Mouse (Mus musculus): Measurements from ENCODE around the gene Epx.
A peak's percentile ranks its signal among the peaks of the same experiment; 100 is the strongest.

Epx gene

DNA sequence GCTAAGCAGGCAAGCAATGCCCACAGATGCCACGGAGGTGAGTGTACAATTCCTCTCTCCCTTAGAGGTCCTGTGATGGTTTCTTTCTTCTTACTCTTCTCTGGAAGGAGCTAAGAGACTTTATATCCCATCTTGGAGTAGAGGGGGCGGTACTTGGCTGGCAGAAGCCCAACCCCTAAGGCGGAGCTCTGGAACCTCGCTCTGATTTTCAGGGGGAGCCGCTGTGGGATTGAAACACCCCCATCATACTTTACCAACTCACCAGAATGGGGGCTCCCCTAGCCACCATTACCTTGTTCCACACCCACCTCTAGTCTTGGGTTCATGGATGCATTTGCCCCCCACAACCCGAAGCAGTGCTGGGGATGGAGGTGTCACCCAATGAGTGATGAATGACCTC is at the start of gene Epx:
Epx (minus strand) TSS at position 101 of the 400 bp plus-strand sequence.
- DNase-seq (ENCODE audit: low spot score in 2 of 2): no peak

DNA sequence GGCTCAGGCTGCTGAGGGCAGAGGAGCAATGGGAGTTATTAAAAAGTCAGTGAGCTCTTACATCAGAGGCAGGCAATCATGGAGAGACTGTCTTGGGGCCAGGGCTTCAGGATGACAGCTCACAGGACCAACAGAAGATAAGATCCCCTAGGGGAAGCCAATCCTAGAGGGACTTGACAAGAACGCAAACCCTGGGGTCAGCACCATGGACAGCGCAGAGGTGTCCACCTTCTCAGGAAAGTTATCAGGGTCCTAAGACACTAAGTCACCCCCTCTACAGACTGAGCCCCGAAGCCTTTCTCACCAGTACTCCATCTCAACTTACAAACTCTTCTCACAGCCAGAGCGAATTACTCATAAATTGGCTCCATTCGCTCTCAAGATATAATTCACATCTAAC is 45.6 kb upstream of the Epx start, which contains the start of gene Olfr464:
Olfr464 (minus strand) TSS at position 2 of the 400 bp plus-strand sequence.
- DNase-seq (ENCODE audit: low spot score in 2 of 2): no peak

DNA sequence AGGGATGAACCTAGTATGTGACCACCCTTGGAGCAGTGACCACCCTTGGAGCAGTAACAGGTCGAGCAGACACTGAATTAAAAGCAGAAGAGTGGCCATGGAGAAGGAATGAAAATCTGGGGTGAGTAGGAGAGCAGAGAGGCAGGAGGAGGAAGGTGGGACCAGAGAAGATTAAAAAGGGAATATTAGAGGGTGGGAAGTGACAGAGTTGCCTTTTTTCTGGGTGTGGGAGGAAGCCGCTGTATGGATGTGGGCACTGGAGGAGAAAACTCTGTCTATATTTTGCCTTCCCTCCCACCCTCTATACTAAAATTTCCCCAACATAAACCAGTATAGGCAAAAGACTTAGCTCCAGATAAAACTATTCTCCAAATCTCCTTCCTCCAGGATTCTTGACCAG is 45.0 kb upstream of the Epx start:
- peak; percentile 11 to 41 for DNase-seq (ENCODE audit: low spot score in 2 of 2)

DNA sequence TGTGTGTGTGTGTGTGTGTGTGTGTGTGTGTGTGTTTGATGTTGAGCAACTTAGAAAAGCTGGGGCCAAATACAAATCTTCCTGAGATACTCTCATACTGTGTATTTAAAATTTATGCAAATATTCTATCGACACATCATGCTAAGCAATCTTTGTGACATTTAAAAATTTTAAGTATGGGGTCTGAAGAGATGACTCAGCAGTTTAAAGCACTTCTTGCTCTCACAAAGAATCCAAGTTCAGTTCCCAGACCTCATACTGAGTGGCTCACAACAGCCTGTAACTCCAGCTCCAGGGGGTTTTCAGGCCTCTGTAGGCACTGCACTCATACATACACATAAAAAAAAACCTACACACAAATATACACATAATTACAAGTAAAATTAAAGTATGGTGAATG is 40.7 kb upstream of the Epx start:
- DNase-seq (ENCODE audit: low spot score in 2 of 2): no peak

DNA sequence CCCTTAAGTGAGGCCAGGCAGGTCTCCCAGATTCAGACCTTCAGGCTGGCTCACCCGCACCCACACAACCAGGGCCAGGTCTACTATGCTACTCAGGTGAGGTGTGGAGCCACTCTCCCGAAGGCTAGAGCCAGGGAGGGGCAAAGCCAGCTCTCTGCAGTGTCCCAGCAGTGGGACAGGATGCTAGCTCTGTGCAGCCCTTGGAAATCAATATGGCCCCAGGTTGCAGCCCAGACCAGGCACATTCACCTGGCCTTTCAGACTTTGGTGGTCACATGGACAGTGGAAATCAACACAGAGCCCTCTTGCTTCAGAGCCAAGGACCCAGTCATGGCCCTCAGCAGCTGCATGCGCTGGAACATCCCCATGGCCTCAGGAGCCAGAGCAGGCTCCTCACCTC is 29.0 kb upstream of the Epx start:
- no peak for DNase-seq (ENCODE audit: low spot score in 2 of 2)

DNA sequence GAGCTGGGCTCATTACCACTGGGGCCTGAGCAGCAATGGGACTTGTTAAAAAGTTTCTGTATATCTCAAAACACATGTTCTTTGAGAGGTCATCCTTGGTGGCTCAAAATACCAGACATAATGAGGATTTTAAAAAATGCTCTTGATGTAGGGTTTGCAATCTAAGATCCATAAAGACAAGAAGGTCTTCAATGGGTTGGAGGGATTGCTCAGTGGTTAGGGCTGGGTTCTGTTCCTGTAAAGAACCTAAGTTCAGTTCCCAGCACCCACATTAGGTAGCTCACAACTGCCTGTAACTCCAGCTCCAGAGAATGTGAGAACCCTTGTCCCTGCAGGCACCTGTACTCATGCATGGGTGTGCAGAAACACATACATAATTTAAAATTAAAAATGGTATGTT is 22.0 kb upstream of the Epx start, which contains the start of gene Olfr463:
Olfr463 (minus strand) TSS at position 101 of the 400 bp plus-strand sequence.
- DNase-seq (ENCODE audit: low spot score in 2 of 2): no peak

DNA sequence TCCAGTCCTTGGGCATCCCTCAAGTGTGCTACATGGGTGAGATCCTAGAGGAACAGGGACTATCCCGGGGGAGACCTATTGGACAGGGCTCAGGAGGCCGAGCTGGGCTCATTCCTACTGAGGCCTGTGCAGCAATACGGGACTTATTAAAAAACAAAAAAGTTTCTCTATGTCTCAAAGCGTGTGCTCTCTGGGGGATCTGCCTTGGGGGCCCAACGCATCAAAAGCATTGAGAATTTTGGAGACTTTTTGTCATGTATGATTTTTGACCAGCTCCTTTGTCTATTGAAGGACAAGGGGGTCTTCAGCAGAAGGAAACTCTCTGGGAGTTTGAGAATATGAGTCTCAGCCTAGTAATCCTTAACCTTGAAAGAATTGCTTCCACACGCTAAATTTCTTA is 16.8 kb upstream of the Epx start, which contains the start of gene Olfr462:
Olfr462 (minus strand) TSS at position 101 of the 400 bp plus-strand sequence.
- no peak for DNase-seq (ENCODE audit: low spot score in 2 of 2)

DNA sequence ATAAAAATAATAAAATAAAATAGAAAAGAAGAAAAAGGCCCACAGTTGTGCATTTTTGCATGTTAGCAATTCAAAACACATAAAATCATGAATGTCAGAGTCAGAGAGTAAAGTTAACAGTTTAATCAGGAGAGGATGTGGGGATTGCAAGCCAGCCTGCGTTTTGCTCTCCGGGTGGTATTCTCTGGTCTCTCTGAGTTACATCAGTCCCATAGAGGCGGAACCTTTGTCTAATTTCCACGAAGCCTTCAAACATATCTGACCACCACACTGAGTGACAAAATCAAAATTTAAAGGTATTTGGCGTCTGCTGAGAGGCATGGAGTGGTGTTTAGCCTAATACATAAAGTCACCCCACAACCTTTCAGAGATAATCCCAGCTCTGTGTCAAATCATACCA is 9.5 kb upstream of the Epx start:
- DNase-seq (ENCODE audit: low spot score in 2 of 2): no peak

DNA sequence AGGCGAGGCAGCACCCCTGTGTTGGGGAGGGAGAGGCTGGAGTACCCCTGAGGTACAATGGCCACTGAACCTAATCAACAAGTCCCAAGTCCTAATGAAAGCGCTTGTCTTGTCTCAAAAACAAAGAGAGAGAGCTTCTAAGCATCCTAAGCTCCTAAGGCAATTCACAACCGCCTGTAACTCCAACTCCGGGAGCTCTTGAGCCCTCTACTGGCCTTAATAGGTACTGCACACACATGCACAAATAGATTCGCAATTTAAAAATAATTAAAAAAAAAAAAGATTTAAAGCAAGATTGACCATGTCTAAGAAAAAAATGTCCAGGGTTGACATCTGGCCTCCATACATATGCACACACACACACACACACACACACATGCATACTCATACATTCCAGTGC is 8.2 kb upstream of the Epx start:
- no peak for DNase-seq (ENCODE audit: low spot score in 2 of 2)

DNA sequence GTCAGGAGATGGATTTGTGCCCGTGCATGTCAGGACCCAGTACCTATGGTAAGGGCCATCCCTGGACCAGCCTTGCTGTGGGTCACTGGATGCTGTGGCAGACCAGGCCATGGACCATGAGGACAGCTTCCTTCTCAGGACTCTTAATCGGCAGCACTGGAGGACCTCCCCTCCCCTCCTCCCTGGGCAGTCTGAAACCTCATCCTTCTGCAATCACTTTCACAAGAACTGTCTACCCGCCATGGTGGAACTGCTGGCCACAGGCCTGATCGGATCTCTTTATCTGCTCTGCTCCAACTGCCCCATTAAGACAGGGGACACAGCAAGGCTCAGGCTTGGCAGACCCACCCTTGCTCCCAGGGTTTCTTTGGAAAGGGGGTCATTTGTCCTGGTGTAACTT is 6.4 kb upstream of the Epx start:
- DNase-seq (ENCODE audit: low spot score in 2 of 2): no peak

DNA sequence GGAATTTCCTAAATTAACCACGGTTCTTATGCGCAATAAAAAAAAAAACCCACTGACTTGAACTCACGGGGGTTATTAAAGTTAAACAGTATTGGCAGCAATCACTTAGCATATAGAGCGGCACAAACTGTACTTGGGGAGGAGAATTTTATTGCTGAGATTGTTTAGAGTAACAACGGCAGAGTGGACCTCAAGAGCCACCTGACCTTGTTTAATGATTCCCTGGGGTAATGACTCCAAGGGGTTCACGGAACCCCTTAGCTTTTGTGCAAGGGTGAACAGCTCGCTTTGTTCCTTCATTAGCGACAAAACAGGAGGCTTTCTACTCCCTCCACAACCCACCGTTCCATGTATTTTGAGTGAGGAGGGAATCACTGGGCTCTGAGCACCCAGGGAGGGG is 4.5 kb upstream of the Epx start:
- DNase-seq (ENCODE audit: low spot score in 2 of 2): no peak

DNA sequence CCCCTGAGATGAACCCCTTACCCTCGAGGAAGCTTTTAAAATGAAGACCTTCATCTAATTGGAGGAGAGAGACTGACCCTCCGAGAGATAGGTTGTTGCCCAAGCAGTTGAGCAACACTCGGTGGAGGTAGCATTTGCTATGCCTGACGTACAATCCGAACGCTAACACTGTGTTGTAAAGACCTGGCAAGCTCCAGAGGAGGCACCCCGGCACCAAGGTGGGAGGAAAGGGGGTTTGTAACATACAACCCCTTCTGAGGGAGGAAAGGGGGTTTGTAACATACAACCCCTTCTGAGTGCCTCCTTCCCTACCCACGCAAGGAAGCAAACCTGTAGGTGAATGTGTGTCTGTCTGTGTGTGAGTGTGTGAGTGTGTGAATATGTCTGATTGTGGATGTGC is 3.6 kb downstream of the Epx start:
- DNase-seq (ENCODE audit: low spot score in 2 of 2): no peak

DNA sequence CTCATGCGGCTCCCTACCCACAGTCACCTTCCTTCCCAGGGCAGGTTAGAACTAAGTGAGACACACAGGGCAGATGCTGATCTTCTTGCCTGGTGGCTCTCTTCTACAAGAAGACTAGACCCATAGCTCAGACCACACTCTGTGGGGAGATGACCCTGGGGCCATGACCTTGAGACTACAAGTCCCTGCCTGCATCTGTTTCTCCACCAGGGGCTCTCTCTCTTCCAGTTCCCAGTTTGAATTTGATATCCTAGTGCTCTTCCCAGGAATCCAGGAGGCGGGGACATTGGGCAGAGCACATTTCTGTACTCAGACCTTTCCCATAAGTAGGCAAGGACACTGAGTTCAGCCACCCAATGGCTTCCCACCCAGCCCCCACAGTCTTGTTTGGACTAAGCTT is 5.2 kb downstream of the Epx start:
- DNase-seq (ENCODE audit: low spot score in 2 of 2): no peak

DNA sequence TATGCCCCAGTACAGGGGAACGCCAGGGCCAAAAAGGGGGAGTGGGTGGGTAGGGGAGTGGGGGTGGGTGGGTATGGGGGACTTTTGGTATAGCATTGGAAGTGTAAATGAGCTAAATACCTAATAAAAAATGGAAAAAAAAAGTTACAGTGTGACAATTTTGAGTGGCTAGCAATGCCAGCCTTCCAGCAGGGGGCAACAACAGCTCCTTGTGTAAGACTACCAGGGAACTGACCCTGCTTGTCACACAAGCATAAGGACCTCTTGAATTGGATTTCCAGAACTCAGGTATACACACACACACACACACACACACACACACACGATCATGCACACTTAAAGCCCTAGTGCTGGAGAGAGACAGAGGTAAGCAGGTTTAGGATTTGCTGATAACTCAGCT is 8.4 kb downstream of the Epx start:
- peak in 1 of 2 experiments; percentile 5 for DNase-seq (ENCODE audit: low spot score in 2 of 2)

DNA sequence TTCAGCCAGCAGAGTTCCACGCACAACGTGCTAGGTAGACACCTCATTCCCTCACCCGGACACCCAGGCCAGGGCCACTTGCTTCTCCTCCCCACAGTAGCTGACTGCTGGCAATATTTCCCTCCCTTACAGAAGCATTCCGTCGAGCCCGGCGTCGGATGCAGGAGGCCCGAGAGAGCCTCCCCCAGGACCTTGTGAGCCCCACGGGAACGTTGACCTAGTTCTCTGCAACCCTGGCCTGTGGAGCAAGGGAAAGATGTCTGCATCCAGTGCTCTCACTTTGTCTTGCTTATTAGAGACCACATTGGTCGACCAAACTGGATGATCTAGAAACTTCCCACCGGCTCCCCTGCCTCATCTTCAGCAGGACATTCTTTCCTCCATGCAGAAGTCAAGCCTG is 12.5 kb downstream of the Epx start:
- DNase-seq (ENCODE audit: low spot score in 2 of 2): no peak

DNA sequence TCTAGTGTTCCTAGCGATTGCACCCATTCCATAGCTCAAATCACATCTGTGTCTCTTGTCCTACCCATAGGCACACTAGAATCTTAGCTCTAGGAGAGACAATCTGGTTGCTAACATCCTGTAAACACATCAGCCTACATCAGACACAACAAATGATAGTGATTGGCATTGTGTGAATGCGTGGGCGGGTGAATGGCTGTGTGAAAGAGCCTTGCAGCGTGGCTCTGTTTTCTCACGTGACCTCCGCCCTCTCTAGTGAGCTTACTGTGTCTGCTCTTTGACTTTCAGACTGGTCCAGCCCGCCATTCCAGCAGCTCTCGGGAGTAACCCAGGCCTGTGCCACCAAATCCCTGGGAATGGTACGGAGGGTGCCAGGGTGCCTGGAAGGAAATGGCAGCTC is 14.9 kb downstream of the Epx start:
- no peak for DNase-seq (ENCODE audit: low spot score in 2 of 2)

DNA sequence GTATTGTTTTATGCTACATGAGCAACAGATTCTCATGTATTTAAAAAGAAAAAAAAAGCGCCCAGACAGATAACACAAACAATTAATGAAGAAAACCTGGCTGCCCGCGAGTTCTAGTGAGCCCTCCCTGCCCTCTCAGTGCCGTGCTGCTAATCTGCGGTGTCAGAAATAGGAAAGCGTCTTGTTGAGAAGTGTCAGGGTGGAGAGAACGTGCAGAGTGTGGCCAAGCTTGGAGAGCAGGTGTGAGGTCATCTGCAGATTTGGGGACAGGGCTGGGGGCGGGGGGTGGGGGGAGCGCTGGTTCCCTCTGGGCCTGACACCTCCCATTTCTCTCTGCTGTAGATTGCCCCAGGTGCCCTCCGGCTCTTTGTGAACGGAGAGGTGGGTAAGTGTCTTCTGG is 16.1 kb downstream of the Epx start:
- no peak for DNase-seq (ENCODE audit: low spot score in 2 of 2)

DNA sequence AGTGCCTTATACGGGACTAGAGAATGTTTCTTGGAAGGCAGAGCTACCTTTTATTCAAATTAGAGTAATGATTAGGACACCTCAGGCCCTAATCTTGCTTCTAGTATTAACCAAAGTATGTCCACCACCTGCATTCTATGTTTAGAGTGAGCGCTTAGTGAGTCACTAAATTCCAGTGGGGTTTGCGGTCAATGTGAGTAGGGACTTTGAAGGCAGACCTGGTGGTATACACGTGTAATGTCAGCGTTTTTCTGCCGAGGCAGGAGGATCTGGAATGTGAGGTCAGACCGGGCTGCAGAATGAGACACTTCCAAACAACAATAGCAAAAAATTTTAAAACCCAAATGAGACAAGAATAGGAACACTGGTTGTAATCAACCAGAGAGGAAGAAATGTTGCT is 20.8 kb downstream of the Epx start:
- DNase-seq (ENCODE audit: low spot score in 2 of 2): no peak

DNA sequence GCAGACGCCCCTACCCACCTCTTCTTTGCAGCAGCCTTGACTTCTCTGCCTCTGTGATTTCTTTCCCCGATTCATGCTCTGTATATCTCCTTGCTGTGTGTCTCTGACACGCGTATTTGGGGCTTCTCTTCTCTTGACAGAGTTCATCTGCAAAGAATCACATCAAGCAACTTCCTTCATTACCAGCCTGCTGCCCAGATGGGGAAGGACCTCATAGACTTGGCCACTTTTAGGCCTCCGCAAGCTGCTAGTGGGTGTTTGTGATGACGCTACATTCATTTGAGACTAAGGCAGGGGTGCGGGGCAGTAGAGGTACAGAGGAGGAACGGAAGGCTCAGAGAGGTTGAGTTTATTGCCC is 21.8 kb downstream of the Epx start:
- peak in 1 of 2 experiments; percentile 31 for DNase-seq (ENCODE audit: low spot score in 2 of 2)

DNA sequence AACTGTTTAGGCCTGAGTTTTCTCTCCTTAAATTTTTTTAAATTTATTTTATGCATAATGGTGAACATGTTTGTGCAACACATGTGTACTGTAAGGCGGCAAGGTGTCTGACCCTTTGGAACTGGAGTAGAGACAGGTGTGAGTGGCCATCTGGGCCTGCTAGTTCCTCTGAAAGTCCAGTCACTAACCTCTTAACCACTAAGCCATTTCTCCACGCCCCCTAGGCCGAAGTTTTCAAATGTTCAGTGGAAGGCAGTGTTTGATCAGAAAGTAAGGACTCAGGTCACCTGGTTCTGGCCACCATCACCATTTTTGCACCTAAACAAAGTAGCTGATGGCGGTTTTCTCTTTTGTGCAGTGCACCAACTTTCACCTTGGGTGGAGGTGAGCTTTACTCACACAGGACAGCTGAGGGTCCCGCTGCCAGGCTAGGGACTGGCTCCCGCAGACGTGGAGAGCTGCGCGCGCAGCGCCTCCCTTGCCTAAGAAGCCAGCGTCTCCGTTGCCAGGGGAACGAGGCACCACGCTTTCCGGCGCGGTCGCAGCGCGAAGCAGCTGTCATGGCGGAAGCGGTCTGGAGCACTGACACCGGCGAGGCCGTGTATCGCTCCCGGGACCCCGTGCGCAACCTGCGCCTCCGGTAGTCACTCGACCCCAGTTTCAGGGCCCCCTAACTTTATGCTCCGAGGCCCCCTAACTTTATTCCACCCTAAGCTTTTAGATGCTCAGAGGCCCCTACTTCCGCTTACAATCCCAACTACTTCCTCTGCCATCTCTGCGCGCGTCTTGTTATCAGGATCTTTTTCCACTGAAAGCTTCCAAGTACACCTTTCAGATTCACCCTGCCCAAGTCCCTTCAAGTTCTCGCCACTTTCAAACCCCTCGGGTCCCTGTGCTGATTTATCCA is 22.4 kb downstream of the Epx start, which contains the start of gene Mks1:
Mks1 (plus strand) TSS at position 526 of the 907 bp plus-strand sequence.
- DNase-seq (ENCODE audit: low spot score in 2 of 2): peak; percentile 75 to 89

DNA sequence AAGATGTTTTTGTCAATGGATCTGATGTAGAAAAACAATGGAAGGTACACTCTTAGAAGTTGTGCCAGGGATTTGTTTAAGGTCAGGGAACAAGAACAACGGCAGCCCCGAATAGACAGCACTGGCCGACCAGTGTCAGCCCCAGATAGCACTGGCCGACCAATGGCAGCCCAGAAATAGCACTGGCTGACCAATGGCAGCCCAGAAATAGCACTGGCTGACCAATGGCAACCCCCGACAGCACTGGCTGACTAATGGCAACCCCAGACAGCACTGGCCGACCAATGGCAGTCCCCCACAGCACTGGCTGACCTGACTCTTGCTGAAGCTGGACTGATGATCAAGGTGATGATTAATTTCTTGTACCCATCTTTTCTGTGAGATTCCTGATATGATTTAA is 27.5 kb downstream of the Epx start:
- DNase-seq (ENCODE audit: low spot score in 2 of 2): no peak

DNA sequence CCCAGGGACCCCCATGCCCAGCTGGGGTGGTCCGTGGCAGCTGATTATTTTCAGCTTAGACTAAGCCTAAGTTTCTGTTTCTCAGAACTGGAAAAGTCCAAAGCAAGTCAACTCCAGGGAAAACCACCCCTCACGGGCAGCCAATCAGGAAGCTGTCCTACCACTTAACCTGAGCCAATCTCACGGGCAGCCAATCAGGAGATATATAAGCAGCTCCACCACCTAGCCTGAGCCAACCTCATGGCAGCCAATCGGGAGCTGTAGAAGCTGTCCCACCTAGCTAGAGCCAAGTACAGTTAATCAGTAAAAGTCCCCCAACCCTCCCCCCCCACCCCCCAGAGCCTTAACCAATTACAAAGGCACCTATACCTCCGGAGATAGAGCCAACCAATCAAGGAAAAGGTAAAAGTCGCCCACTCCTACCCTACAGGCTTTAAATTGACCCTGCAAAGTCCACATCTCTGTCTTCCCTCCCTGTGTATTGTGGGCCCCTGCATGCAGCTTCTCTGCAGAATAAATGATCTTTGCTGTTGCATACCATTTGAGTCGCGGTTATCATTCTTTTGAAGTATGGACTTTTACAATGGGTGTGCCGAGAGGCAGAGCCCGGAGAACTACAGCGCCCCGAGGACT is 28.3 kb downstream of the Epx start:
- no peak for DNase-seq (ENCODE audit: low spot score in 2 of 2)

DNA sequence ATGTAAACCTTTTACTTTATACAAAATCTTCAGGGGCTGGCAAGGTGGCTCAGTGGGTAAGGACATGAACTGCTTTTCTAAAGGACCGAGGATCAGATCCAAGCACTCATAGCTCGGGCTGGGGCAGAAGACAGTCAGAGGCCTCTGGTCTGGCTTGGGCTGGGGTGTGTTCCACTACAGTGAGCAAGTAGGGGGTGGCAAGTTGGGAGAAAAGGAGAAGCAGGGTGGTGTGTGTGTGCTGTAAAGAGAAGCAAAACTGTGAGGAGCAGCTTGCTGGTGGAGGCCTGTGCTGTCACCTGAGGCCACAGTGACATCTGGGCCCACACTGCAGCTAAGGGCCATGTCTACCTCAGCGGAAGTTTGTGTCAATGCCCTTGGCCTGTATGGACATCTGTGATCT is 33.9 kb downstream of the Epx start:
- no peak for DNase-seq (ENCODE audit: low spot score in 2 of 2)
